Mouse (Mus musculus): ENCODE measurements around the gene Ip6k3. TPM values are rescaled to one million over a fixed set of nuclear protein-coding genes. Genes with fewer than 3 reads are reported as not detected.

The Ip6k3 gene
- polyA plus RNA-seq, 1 experiment from 2014 or later = 0.91 TPM

GRCm38 (mm10) chr17:27203358-27204074 is 35.9 kb upstream of the Ip6k3 start:
- no peaks in the 10 kb centered on the region for H3K4me1 ChIP-seq (ENCODE audit: insufficient read depth, low read depth, low read length)
- H3K4me3 ChIP-seq (ENCODE audit: low read depth, low read length) = peak overlapping the region; percentile 96
- WGBS = 3% methylated on average over 47 of the region's 74 CpGs
- no peaks in the 10 kb centered on the region for H3K9me3 ChIP-seq (ENCODE audit: low read length)
- peak; percentile 63 for ATAC-seq
- peaks cover 3% of the 10 kb centered on the region; the same call in 1 of the 2 replicates for H3K36me3 ChIP-seq (ENCODE audit: insufficient read depth, low read length)
- peak overlapping the region; percentile 96 for H3K27ac ChIP-seq (ENCODE audit: low read length)
- peak overlapping the region; percentile 88 for H3K9ac ChIP-seq (replicated peaks; ENCODE audit: low read depth)
- TF ChIP-seq EP300 (IDR thresholded peaks at IDR 0.05) (no peak), CTCF (IDR thresholded peaks at IDR 0.05) (no peak)
- H3K27me3 ChIP-seq (replicated peaks; ENCODE audit: insufficient read depth, low read length) = no peaks in the 10 kb centered on the region
- H3K4me2 ChIP-seq (replicated peaks; ENCODE audit: low read depth, low read length) = peak overlapping the region; percentile 94
- peak; percentile 40 for DNase-seq (ENCODE audit: low spot score)

- Histone ChIP-seq H3K27me3 (replicated peaks; ENCODE audit: insufficient read depth, low read length) (no peaks in the 10 kb centered on the region), H3K9ac (replicated peaks; ENCODE audit: low read depth) (peak overlapping the region; percentile 88), H3K4me2 (replicated peaks; ENCODE audit: low read depth, low read length) (peak overlapping the region; percentile 94), H3K4me1 (ENCODE audit: insufficient read depth, low read depth, low read length) (no peaks in the 10 kb centered on the region), H3K27ac (ENCODE audit: low read length) (peak overlapping the region; percentile 96), H3K4me3 (ENCODE audit: low read depth, low read length) (peak overlapping the region; percentile 96), H3K9me3 (ENCODE audit: low read length) (no peaks in the 10 kb centered on the region), H3K36me3 (ENCODE audit: insufficient read depth, low read length) (peaks cover 6% of the 10 kb centered on the region)
- peak; percentile 12; the same call in 1 of the 2 replicates for ATAC-seq
- no peak for TF ChIP-seq EP300 (IDR thresholded peaks at IDR 0.05)
- TF ChIP-seq CTCF (IDR thresholded peaks at IDR 0.05) = no peak
- 34% methylated on average over 13 of the region's 14 CpGs for WGBS
- peak; percentile 64 for DNase-seq (ENCODE audit: low spot score)
Observed at GRCm38 (mm10) chr17:27202919-27203357, 35.3 kb upstream of the Ip6k3 start.

- peaks cover 11% of the 10 kb centered on the region for H3K36me3 ChIP-seq (ENCODE audit: insufficient read depth, low read length)
- TF ChIP-seq CTCF (IDR thresholded peaks at IDR 0.05) (peak; percentile 58), EP300 (IDR thresholded peaks at IDR 0.05) (no peak)
Observed at GRCm38 (mm10) chr17:27201981-27202380, 34.4 kb upstream of the Ip6k3 start.

GRCm38 (mm10) chr17:27200801-27201200 is 33.2 kb upstream of the Ip6k3 start:
- no peaks in the 10 kb centered on the region for H3K9me3 ChIP-seq (ENCODE audit: low read length)
- H3K4me2 ChIP-seq (replicated peaks; ENCODE audit: low read depth, low read length) = no peak overlapping the region
- no peak overlapping the region for H3K4me3 ChIP-seq (ENCODE audit: low read depth, low read length)
- no peak for DNase-seq (ENCODE audit: low spot score)
- H3K9ac ChIP-seq (replicated peaks; ENCODE audit: low read depth) = no peak overlapping the region
- 69% methylated on average over 11 of the region's 11 CpGs for WGBS
- no peaks in the 10 kb centered on the region for H3K27me3 ChIP-seq (replicated peaks; ENCODE audit: insufficient read depth, low read length)
- H3K27ac ChIP-seq (ENCODE audit: low read length) = no peak overlapping the region
- H3K36me3 ChIP-seq (ENCODE audit: insufficient read depth, low read length) = peaks cover 13% of the 10 kb centered on the region
- TF ChIP-seq EP300 (IDR thresholded peaks at IDR 0.05) (no peak), CTCF (IDR thresholded peaks at IDR 0.05) (peak; percentile 11; the same call in 1 of the 2 replicates)
- no peak for ATAC-seq
- no peaks in the 10 kb centered on the region for H3K4me1 ChIP-seq (ENCODE audit: insufficient read depth, low read depth, low read length)

More at GRCm38 (mm10) chr17:27201981-27202380, 34.4 kb upstream of the Ip6k3 start:
- no peak overlapping the region for H3K4me3 ChIP-seq (ENCODE audit: low read depth, low read length)
- WGBS = 92% methylated on average over 2 of the region's 2 CpGs
- DNase-seq (ENCODE audit: low spot score) (no peak), ATAC-seq (no peak)
- no peaks in the 10 kb centered on the region for H3K4me1 ChIP-seq (ENCODE audit: insufficient read depth, low read depth, low read length)
- H3K27ac ChIP-seq (ENCODE audit: low read length) = no peak overlapping the region
- no peaks in the 10 kb centered on the region for H3K9me3 ChIP-seq (ENCODE audit: low read length)
- no peaks in the 10 kb centered on the region for H3K27me3 ChIP-seq (replicated peaks; ENCODE audit: insufficient read depth, low read length)
- H3K4me2 ChIP-seq (replicated peaks; ENCODE audit: low read depth, low read length) = no peak overlapping the region
- H3K9ac ChIP-seq (replicated peaks; ENCODE audit: low read depth) = no peak overlapping the region

DNA sequence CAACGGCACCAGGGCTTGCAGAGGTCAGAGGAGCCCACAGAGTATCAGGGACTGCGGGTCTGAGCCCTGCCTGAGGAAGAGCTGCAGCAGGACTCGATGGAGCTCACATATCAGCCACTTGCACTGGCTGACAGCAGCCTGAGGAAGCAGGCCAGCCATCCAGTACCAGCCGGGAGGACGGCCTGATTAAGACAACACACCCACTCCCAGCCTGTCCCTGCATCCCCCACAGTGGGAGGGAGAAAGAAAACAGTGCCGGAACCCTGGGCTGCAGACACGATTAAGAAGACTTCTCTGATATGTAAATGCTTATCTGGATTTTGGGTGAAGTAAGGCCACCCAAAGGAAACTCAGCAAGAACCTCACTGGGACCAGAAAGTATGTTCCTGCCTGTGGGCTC is 32.3 kb upstream of the Ip6k3 start:
- no peak overlapping the region for H3K4me2 ChIP-seq (replicated peaks; ENCODE audit: low read depth, low read length)
- no peaks in the 10 kb centered on the region for H3K9me3 ChIP-seq (ENCODE audit: low read length)
- no peaks in the 10 kb centered on the region for H3K4me1 ChIP-seq (ENCODE audit: insufficient read depth, low read depth, low read length)
- no peak overlapping the region for H3K9ac ChIP-seq (replicated peaks; ENCODE audit: low read depth)
- TF ChIP-seq CTCF (IDR thresholded peaks at IDR 0.05) (no peak), EP300 (IDR thresholded peaks at IDR 0.05) (no peak)
- H3K27me3 ChIP-seq (replicated peaks; ENCODE audit: insufficient read depth, low read length) = no peaks in the 10 kb centered on the region
- H3K36me3 ChIP-seq (ENCODE audit: insufficient read depth, low read length) = peaks cover 23% of the 10 kb centered on the region
- H3K4me3 ChIP-seq (ENCODE audit: low read depth, low read length) = no peak overlapping the region
- no peak overlapping the region for H3K27ac ChIP-seq (ENCODE audit: low read length)
- WGBS = 81% methylated on average over 7 of the region's 7 CpGs
- no peak for ATAC-seq
- DNase-seq (ENCODE audit: low spot score) = no peak

- H3K4me2 ChIP-seq (replicated peaks; ENCODE audit: low read depth, low read length) = no peak overlapping the region
- no peak for ATAC-seq
- H3K27ac ChIP-seq (ENCODE audit: low read length) = no peak overlapping the region
- no peaks in the 10 kb centered on the region for H3K27me3 ChIP-seq (replicated peaks; ENCODE audit: insufficient read depth, low read length)
- WGBS = 97% methylated on average over 9 of the region's 9 CpGs
- peaks cover 29% of the 10 kb centered on the region for H3K36me3 ChIP-seq (ENCODE audit: insufficient read depth, low read length)
- DNase-seq (ENCODE audit: low spot score) = no peak
- no peak overlapping the region for H3K4me3 ChIP-seq (ENCODE audit: low read depth, low read length)
- H3K9me3 ChIP-seq (ENCODE audit: low read length) = no peaks in the 10 kb centered on the region
- H3K4me1 ChIP-seq (ENCODE audit: insufficient read depth, low read depth, low read length) = no peaks in the 10 kb centered on the region
- TF ChIP-seq EP300 (IDR thresholded peaks at IDR 0.05) (no peak), CTCF (IDR thresholded peaks at IDR 0.05) (no peak)
- no peak overlapping the region for H3K9ac ChIP-seq (replicated peaks; ENCODE audit: low read depth)
Observed at GRCm38 (mm10) chr17:27199205-27199604, 31.6 kb upstream of the Ip6k3 start.
